Mouse (Mus musculus) ES-E14 (cell line): Measurements from ENCODE around the gene Wdr24. TPM values are rescaled to one million over a fixed set of nuclear protein-coding genes. Genes with fewer than 3 reads are reported as not detected.
"Not testable (repeated sequence)": the region's sequence is repeated elsewhere in the genome, so short reads cannot be mapped to it uniquely, and the experiment has no call there.

Source experiments
- DNase-seq: peaks from one replicate; pipeline ENCODE4 v3.0.0-alpha.2; 2013; ENCODE audit warnings: low read depth, low spot score
- H3K27ac ChIP-seq: 2 replicates; pipeline ENCODE4 v1.5.1; 2012; ENCODE audit warnings: low read depth, mild to moderate bottlenecking, low read length, moderate library complexity, mixed read lengths; ENCODE audit not compliant: poor library complexity, insufficient read depth, severe bottlenecking
- H3K36me3 ChIP-seq: 2 replicates; pipeline ENCODE4 v1.6.1; 2012; ENCODE audit warnings: mild to moderate bottlenecking, low read length, moderate library complexity, mixed read lengths; ENCODE audit not compliant: control insufficient read depth, poor library complexity, insufficient read depth, severe bottlenecking
- H3K4me1 ChIP-seq, 2 experiments: fragments of 150-350 bp in 1 of 2; sonication (generic) in 1 of 2; 2 replicates each; pipeline ENCODE4 v1.6.1; 2012; ENCODE audit warnings: low read length in 2 of 2, mild to moderate bottlenecking in 1 of 2, mixed read lengths in 1 of 2; ENCODE audit not compliant: control insufficient read depth in 2 of 2, insufficient read depth in 2 of 2, poor library complexity in 1 of 2
- H3K4me3 ChIP-seq, 2 experiments: fragments of 150-350 bp in 1 of 2; sonication (generic) in 1 of 2; 2 replicates each; pipeline ENCODE4 v1.5.1; 2012; ENCODE audit warnings: low read length in 2 of 2, low read depth in 1 of 2, mild to moderate bottlenecking in 1 of 2, mixed read lengths in 1 of 2; ENCODE audit not compliant: insufficient read depth in 1 of 2, poor library complexity in 1 of 2, severe bottlenecking in 1 of 2
- H3K9ac ChIP-seq: 2 replicates; pipeline ENCODE4 v1.6.1; 2012; ENCODE audit warnings: low read depth, mild to moderate bottlenecking, low read length, mixed read lengths; ENCODE audit not compliant: poor library complexity, insufficient read depth, severe bottlenecking
- H3K9me3 ChIP-seq: fragments of 150-350 bp; sonication (generic); 2 replicates; pipeline ENCODE4 v1.6.1; 2012; ENCODE audit warnings: low read depth, mild to moderate bottlenecking, low read length; ENCODE audit not compliant: control insufficient read depth, insufficient read depth
- CHD2 ChIP-seq: IDR thresholded peaks from 2 replicates; pipeline ENCODE4 v1.6.1; 2014; ENCODE audit warnings: mild to moderate bottlenecking, low read depth, low read length, inconsistent platforms
- HCFC1 ChIP-seq: IDR thresholded peaks from 2 replicates; pipeline ENCODE4 v1.6.1; 2012; ENCODE audit warnings: low read length, inconsistent platforms, borderline replicate concordance; ENCODE audit not compliant: insufficient read depth
- MAFK ChIP-seq: IDR thresholded peaks from 2 replicates; pipeline ENCODE4 v1.6.1; 2014; ENCODE audit warnings: mild to moderate bottlenecking, low read depth, low read length, inconsistent platforms; ENCODE audit not compliant: insufficient read depth
- ZC3H11A ChIP-seq: IDR thresholded peaks from 2 replicates; pipeline ENCODE4 v1.6.1; 2012; ENCODE audit warnings: low read depth, mild to moderate bottlenecking, inconsistent platforms, low read length, borderline replicate concordance
- ZNF384 ChIP-seq: IDR thresholded peaks from 2 replicates; pipeline ENCODE4 v1.6.1; 2012; ENCODE audit warnings: low read depth, low read length, inconsistent platforms
- in situ Hi-C, 2 experiments: fragments of 600-800 bp; cut with MboI; formaldehyde crosslinking; loops; one replicate each; pipeline ENCODE4 v1.15.1; 2025; ENCODE audit warnings: low sequenced_read_pairs in 2 of 2, inconsistent platforms in 1 of 2; ENCODE audit not compliant: unreplicated experiment in 2 of 2
- total RNA-seq: library from RNA; depleted of rRNA; stranded (reverse); fragments of 300-350 nt; gene quantifications from 2 replicates; pipeline ENCODE4 v1.2.3, GENCODE M21; 2012

Wdr24 gene
- total RNA-seq, 1 experiment = 28.6 TPM

DNA sequence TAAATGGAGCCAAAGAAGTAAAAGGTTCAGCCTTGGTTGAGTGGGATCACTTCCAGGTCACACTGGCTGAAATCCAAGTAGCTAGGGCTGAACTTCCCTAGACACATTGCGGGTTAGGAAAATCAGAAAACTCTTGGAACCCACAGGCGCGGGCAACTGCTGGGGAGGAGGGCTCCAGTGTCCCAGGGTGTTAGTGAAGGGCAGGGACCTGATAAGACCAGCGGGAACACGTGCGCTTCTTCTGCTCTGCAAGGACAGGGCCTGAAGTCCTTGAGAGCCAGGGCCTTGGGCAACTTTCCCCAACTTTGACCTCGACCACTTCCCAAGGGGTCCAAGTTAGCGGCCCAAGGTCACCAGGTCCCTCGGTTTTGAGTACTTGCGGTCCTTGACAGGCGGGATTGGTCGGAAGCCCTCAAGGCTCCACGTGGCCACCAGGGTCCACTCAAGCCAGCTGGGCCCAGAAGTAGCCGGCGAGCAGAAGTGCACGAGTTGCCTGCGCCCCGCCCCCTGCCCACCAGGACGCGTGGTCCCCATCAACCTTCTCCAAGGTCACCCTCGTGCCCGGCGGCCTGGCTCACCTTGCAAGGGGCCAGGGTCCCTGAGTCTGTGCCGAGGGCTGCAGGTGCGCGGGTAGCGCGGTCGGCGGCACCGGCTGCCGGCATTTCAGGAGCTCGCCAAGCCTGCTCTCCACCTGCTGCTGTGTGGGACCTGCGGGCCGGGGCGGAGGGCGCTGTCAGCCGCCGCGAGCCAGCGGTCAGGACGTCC, 44.6 kb downstream of the Wdr24 start:
- DNase-seq = no peak

DNA sequence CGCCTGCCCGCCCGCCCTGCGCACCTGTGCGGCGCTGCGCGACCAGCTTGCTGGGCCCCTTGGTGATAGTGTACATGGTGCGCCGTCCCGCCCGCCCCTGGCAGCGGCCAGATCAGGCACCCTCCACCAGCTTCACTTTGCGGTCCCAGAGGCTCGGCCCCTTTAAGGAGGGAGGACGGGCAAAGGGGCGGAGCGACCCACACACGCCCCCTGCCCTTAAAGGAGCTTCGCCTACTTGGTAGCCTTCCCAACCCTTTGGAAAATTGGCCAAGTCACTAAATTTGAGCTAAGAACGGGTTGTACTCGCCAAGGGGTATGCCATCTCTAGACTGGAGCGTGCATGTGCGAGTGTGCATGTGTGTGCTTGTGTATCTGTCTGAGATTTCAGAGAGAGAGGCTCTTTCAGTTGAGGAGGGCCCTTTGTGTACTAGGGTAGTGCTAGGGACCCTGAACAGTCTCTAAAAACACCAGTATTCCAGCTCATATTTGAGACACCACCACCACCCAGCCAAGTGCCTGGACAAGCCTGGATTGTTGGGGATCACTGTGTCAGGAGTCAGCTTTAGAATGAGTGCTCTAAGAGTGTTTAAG, 45.3 kb downstream of the Wdr24 start, which contains the start of gene Mcrip2:
Gene Mcrip2 (minus strand): TSS at position 164 of the 591 bp plus-strand sequence.
- DNase-seq = peak; percentile 75
- Histone ChIP-seq H3K36me3 (no peaks in the 10 kb centered on the region), H3K9me3 (no peaks in the 10 kb centered on the region), H3K9ac (peak within 1 kb of the TSS; percentile 72), H3K27ac (no peak within 1 kb of the TSS), H3K4me1 (peaks cover 4 to 10% of the 10 kb centered on the region in 2 experiments; a peak in 2 of 4 replicates), H3K4me3 (peak within 1 kb of the TSS; percentile 85 to 93)
- in situ Hi-C loops = no loop called here
- no peak for TF ChIP-seq ZC3H11A
- no peak for TF ChIP-seq HCFC1
- no peak for TF ChIP-seq ZNF384
- TF ChIP-seq MAFK = no peak
- no peak for TF ChIP-seq CHD2

More for the DNA sequence above, 44.6 kb downstream of the Wdr24 start:
- Histone ChIP-seq H3K4me1 (peaks cover 4 to 10% of the 10 kb centered on the region in 2 experiments; a peak in 2 of 4 replicates), H3K27ac (no peak overlapping the region), H3K9ac (peak overlapping the region; percentile 72), H3K4me3 (peak overlapping the region; percentile 85 to 93), H3K36me3 (no peaks in the 10 kb centered on the region), H3K9me3 (no peaks in the 10 kb centered on the region)
- in situ Hi-C loops = no loop called here
- TF ChIP-seq ZNF384 (no peak), CHD2 (no peak)

DNA sequence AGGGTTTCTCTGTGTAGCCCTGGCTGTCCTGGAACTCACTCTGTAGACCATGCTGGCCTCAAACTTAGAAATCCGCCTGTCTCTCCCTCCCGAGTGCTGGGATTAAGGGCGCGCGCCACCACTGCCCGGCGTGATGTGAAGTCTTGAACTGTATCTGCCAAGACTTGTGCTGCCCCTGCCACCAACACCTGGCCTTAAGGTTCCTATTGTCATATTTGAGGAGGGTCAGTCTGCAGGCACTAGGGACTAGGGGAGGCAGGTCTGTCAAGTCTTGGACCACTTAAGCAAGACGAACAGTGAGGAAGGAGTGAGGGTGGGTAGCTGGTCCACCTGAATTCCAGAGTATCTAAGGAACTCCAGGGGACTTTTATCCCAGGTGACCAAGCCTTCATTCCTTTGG, 46.1 kb downstream of the Wdr24 start:
- no peak for DNase-seq
- Histone ChIP-seq H3K27ac (no peak overlapping the region), H3K36me3 (no peaks in the 10 kb centered on the region), H3K4me1 (peaks cover 4 to 16% of the 10 kb centered on the region in 2 experiments; a peak in 2 of 4 replicates), H3K9me3 (no peaks in the 10 kb centered on the region), H3K4me3 (no peak overlapping the region), H3K9ac (no peak overlapping the region)
- in situ Hi-C loops = no loop called here
- no peak for TF ChIP-seq ZNF384
- no peak for TF ChIP-seq HCFC1
- no peak for TF ChIP-seq MAFK
- TF ChIP-seq CHD2 = no peak
- no peak for TF ChIP-seq ZC3H11A

DNA sequence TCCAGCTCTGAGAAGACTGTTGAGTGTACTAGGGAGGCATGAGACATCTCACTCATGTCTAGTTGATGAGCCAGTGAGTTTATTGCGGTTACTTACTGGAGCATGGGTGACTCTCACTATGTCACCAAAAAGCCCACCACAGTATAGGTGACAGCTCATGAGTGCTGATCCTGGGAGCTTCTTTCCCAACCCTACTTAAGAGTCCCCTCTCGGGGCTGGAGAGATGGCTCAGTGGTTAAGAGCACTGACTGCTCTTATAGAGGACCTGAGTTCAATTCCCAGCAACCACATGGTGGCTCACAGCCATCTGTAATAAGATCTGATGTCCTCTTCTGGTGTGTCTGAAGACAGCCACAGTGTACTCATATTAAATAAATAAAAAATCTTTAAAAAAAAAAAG, 46.5 kb downstream of the Wdr24 start:
- H3K4me1 ChIP-seq = peaks cover 4 to 16% of the 10 kb centered on the region in 2 experiments; a peak in 2 of 4 replicates
- TF ChIP-seq ZC3H11A (no peak), ZNF384 (no peak), HCFC1 (no peak), CHD2 (no peak), MAFK (no peak)

DNA sequence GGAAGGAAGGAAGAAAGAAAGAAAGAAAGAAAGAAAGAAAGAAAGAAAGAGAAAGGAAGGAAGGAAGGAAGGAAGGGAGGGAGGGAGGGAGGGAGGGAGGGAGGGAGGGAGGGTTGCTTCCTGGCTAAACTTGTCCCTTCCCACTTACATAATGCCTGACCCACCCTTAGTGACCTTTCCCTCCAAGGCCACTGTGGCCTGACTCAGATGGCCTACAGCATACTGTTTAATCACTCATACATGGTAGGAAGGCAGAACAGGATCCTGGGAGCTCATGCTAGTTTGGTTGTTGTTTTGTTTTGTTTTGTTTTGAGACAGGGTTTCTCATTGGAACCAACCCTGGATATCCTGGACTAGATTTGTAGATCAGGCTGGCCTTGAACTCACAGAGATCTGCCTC, 48.1 kb downstream of the Wdr24 start:
- H3K36me3 ChIP-seq, H3K9me3 ChIP-seq, DNase-seq, H3K27ac ChIP-seq, H3K9ac ChIP-seq, in situ Hi-C loops, H3K4me3 ChIP-seq: not testable (repeated sequence)
- peaks cover 4 to 16% of the 10 kb centered on the region in 2 experiments; a peak in 3 of 4 replicates for H3K4me1 ChIP-seq

More for the DNA sequence above, 46.5 kb downstream of the Wdr24 start:
- no peak overlapping the region for H3K9ac ChIP-seq
- DNase-seq = no peak
- no peak overlapping the region for H3K4me3 ChIP-seq
- in situ Hi-C loops = no loop called here
- no peaks in the 10 kb centered on the region for H3K36me3 ChIP-seq
- H3K27ac ChIP-seq = no peak overlapping the region
- H3K9me3 ChIP-seq = no peaks in the 10 kb centered on the region
